8 mouse cellular contexts compared by ENCODE assay signal in the genomic region with DNA sequence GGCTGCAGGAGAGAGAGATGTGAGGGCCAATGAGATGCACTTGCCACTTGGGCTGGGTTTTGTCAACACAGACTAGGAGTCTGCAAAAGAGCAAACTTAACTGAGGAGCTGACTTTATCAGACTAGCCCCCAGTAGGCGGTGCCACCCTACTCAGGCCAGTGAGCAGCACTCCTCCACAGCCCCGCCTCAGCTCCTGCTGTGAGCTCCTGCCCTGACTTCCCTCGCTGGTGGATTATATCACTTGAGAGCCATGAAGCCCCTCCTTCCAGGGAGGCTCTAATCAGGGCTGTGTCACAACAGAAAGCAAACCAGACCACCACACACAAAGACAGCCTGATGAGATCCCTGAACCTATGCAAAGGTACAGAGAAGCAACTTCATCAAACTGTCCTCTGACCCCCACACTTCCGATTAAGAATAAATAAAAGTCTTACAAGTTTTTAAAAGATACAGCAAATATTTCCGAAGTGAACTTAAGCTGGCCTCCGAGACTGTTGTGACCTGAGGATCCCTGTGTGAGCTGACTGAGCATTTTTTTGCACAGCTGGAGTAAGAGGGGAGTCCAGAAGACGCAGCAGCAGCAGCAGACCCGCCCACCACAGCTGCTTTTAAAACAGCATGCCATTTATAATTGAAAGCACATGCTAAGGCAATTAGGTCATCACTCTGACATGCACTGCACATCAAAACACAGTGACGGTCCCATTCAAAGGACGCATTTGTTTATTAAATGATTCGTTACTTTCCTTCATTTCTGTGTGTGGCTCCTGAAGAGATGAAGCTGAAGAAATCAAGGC. TPM values are rescaled to one million over a fixed set of nuclear protein-coding genes. Genes with fewer than 3 reads are reported as not detected.
DNase-seq lines count a peak whose midpoint lies in the region; ATAC-seq and TF ChIP-seq lines count a peak whose summit lies in the region.

No protein-coding gene starts in this region.

- no peak for TF ChIP-seq CTCF in ES-Bruce4 (IDR thresholded peaks at IDR 0.05; ENCODE audit: low read depth, low read length)
- TF ChIP-seq CTCF in lung, adult 2 months (IDR thresholded peaks at IDR 0.05; ENCODE audit: insufficient read depth, low read length): no peak

- H3K27ac ChIP-seq in ES-Bruce4 (ENCODE audit: insufficient read depth, low read length): peak overlapping the region; percentile 23; the same call in 1 of the 2 replicates
- peak overlapping the region; percentile 41; the same call in 1 of the 2 replicates for H3K27ac ChIP-seq in stomach, embryonic 14.5 days (ENCODE audit: low read length)

- TF ChIP-seq EP300 in ES-Bruce4 (IDR thresholded peaks at IDR 0.05; ENCODE audit: insufficient read depth, low read depth, low read length): no peak

- no peaks in the 10 kb centered on the region for H3K27me3 ChIP-seq in ES-Bruce4 (ENCODE audit: control insufficient read depth, insufficient read depth, low read length, poor library complexity, severe bottlenecking)
- H3K27me3 ChIP-seq in stomach, embryonic 14.5 days (ENCODE audit: control insufficient read depth, insufficient read depth, low read length): no peaks in the 10 kb centered on the region

- peak; percentile 28 for DNase-seq in c-Kit-positive CD71-positive TER-119-positive erythroid progenitor cells, embryonic 14.5 days (ENCODE audit: low spot score)
- DNase-seq in gastrocnemius, postnatal 25 days: peak; percentile 28
- peak; percentile 65 for DNase-seq in kidney, adult 11 months
- DNase-seq in lung, adult 2 months: peak; percentile 36
- DNase-seq in layer of hippocampus, adult 9-11 months: no peak
- DNase-seq in T-cell, adult 2 months (ENCODE audit: low spot score): no peak

- no peak for TF ChIP-seq POLR2A in ES-Bruce4 (IDR thresholded peaks at IDR 0.05; ENCODE audit: insufficient read depth, low read length)
- no peak for TF ChIP-seq POLR2A in lung, adult 2 months (IDR thresholded peaks at IDR 0.05; ENCODE audit: borderline replicate concordance, extremely low read depth, low read depth, low read length)

- 19% methylated on average over 11 of the region's 11 CpGs for WGBS in lung, adult 2 months
- 10% methylated on average over 11 of the region's 11 CpGs for WGBS in stomach, embryonic 14.5 days

- peak overlapping the region; percentile 17; the same call in 1 of the 2 replicates for H3K4me2 ChIP-seq in stomach, embryonic 14.5 days (replicated peaks; ENCODE audit: low read depth, low read length)

- H3K4me1 ChIP-seq in ES-Bruce4 (ENCODE audit: control insufficient read depth, insufficient read depth, low read length): peaks cover 2% of the 10 kb centered on the region
- peaks cover 16% of the 10 kb centered on the region for H3K4me1 ChIP-seq in lung, adult 2 months (ENCODE audit: control insufficient read depth, insufficient read depth, low read length)
- H3K4me1 ChIP-seq in stomach, embryonic 14.5 days (ENCODE audit: control insufficient read depth, insufficient read depth, low read length): peaks cover 36% of the 10 kb centered on the region

- ATAC-seq in stomach, embryonic 14.5 days (ENCODE audit: insufficient number of reproducible peaks, insufficient read depth, low FRiP score, low read depth): peak; percentile 91

- no peaks in the 10 kb centered on the region; the same call in 1 of the 2 replicates for H3K36me3 ChIP-seq in ES-Bruce4 (ENCODE audit: control insufficient read depth, insufficient read depth, low read length, poor library complexity, severe bottlenecking)
- H3K36me3 ChIP-seq in stomach, embryonic 14.5 days (ENCODE audit: control insufficient read depth, insufficient read depth, low read length): peaks cover under 1% of the 10 kb centered on the region; the same call in 1 of the 2 replicates

- no peak overlapping the region for H3K4me3 ChIP-seq in ES-Bruce4 (ENCODE audit: low read depth, low read length)
- H3K4me3 ChIP-seq in lung, adult 2 months (replicated peaks; ENCODE audit: extremely low read depth, low read depth, low read length): no peak overlapping the region
- H3K4me3 ChIP-seq in stomach, embryonic 14.5 days (ENCODE audit: low read depth, low read length): no peak overlapping the region

- H3K9ac ChIP-seq in ES-Bruce4 (ENCODE audit: low read depth, poor library complexity, severe bottlenecking): 0 out of 2 replicates have a peak overlapping the region, but pooled peaks have one; percentile 14
- no peak overlapping the region for H3K9ac ChIP-seq in stomach, embryonic 14.5 days (replicated peaks; ENCODE audit: low read depth, low read length)

- H3K9me3 ChIP-seq in ES-Bruce4 (replicated peaks; ENCODE audit: control insufficient read depth, insufficient read depth, low read length, poor library complexity, severe bottlenecking): no peaks in the 10 kb centered on the region
- no peaks in the 10 kb centered on the region for H3K9me3 ChIP-seq in stomach, embryonic 14.5 days (ENCODE audit: control insufficient read depth, low read depth, low read length)

RNA-seq across cellular contexts. Expression of a gene that starts 6.0 kb away (rescaled TPM):
- polyA plus RNA-seq in ES-Bruce4 (2011; ENCODE audit: insufficient read depth, insufficient read length, low read depth, missing spikeins): 103 and 117 TPM in 2 replicates
- 10 to 100 TPM; 17.2 to 18.6 TPM for total RNA-seq in gastrocnemius, postnatal 25 days (2021)
- 14.4 and 17.0 TPM in 2 replicates for polyA plus RNA-seq in lung, adult 2 months (2012; rRNA removed)
- 204 and 216 TPM in 2 replicates for polyA plus RNA-seq in stomach, embryonic 14.5 days (2014; fragmentation: Nextera tagmentation; extraction: Ambion mirVana)

Comparison
In these comparisons a context has a peak if more than half of its experiments do, and no peak if none do; other contexts are left out.
1. DNase-seq: peak in c-Kit-positive CD71-positive TER-119-positive erythroid progenitor cells, embryonic 14.5 days (single experiment), gastrocnemius, postnatal 25 days (single experiment), kidney, adult 11 months (single experiment) and lung, adult 2 months (single experiment); none in layer of hippocampus, adult 9-11 months (single experiment) and T-cell, adult 2 months (single experiment).